Mouse (Mus musculus): ENCODE results near the gene Mcpt8.

- no peak for TF ChIP-seq JUND (conservative IDR thresholded peaks at IDR 0.05; ENCODE audit: low read depth, low read length)
- TF ChIP-seq CTCF (conservative IDR thresholded peaks at IDR 0.05 in 1 of 2, IDR thresholded peaks at IDR 0.05 in 1 of 2; ENCODE audit: low read depth in 2 of 2, low read length in 2 of 2), result no peak
- no peak for TF ChIP-seq BHLHE40 (IDR thresholded peaks at IDR 0.05; ENCODE audit: low read depth, low read length)
- TF ChIP-seq ZC3H11A (IDR thresholded peaks at IDR 0.05; ENCODE audit: low read depth, low read length), result no peak
- no peak for TF ChIP-seq CHD1 (IDR thresholded peaks at IDR 0.05; ENCODE audit: low read depth, low read length)
- TF ChIP-seq ZMIZ1 (IDR thresholded peaks at IDR 0.05; ENCODE audit: low read depth, low read length), result no peak
- TF ChIP-seq POLR2A (IDR thresholded peaks at IDR 0.05; ENCODE audit: low read depth, low read length), result no peak
Measured at GRCm38 (mm10) chr14:56102386-56102785, 17.3 kb upstream of the Mcpt8 start, which contains the start of gene Ctsg.
